Mouse (Mus musculus) adrenal gland, postnatal 14 days (tissue): Measurements from ENCODE around the gene Vmn1r62. TPM values are rescaled to one million over a fixed set of nuclear protein-coding genes. Genes with fewer than 3 reads are reported as not detected.
"Not testable (repeated sequence)": the region's sequence is repeated elsewhere in the genome, so short reads cannot be mapped to it uniquely, and the experiment has no call there.

Experiments used
- DNase-seq: peaks from one replicate; pipeline ENCODE4 v3.0.0; 2021; ENCODE audit warnings: mixed read lengths
- long read RNA-seq, 2 experiments: library from polyadenylated mRNA; stranded (forward); transcript quantifications; one replicate each; pipeline ENCODE4 v2.0.0; 2021
- total RNA-seq: library from RNA; stranded (reverse); gene quantifications from 2 replicates; pipeline ENCODE4 v1.2.3, GENCODE M21; 2021

Gene Vmn1r62
- not detected in 2 replicates for total RNA-seq
- long read RNA-seq, experiment 1: 0 reads
- long read RNA-seq, experiment 2: 0 reads

GRCm38 (mm10) chr7:5673331-5673730 lies at the start of gene Vmn1r62:
Gene Vmn1r62 (plus strand): TSS chr7:5673631.
- DNase-seq: not testable (repeated sequence)

Other genes starting within 250 kb of the Vmn1r62 start
- not detected in 2 replicates for gene Vmn1r59, start 216.9 kb upstream of the Vmn1r62 start, total RNA-seq
- not detected in 2 replicates for gene Vmn2r28, start 179.7 kb upstream of the Vmn1r62 start, total RNA-seq
- gene Vmn1r60, start 126.3 kb upstream of the Vmn1r62 start, total RNA-seq: not detected in 2 replicates
- not detected in 2 replicates for gene Vmn1r61, start 60.3 kb upstream of the Vmn1r62 start, total RNA-seq
- gene Vmn1r63, start 131.8 kb downstream of the Vmn1r62 start, total RNA-seq: not detected in 2 replicates
- gene Vmn1r64, start 210.9 kb downstream of the Vmn1r62 start, total RNA-seq: not detected in 2 replicates